Mouse (Mus musculus): ENCODE results near the gene F2rl3.

- TF ChIP-seq ZNF384 (IDR thresholded peaks at IDR 0.05; ENCODE audit: low read depth, low read length) (no peak), MAFK (IDR thresholded peaks at IDR 0.05; ENCODE audit: insufficient read depth, low read depth, low read length) (no peak)
These were observed 24.8 kb upstream of the F2rl3 start for GRCm38 (mm10) chr8:72736868-72737267.
